Mouse (Mus musculus) limb, embryonic 14.5 days (tissue): ENCODE data around the gene Mfsd2a. TPM values are rescaled to one million over a fixed set of nuclear protein-coding genes. Genes with fewer than 3 reads are reported as not detected.
A peak's percentile ranks its signal among the peaks of the same experiment; 100 is the strongest.

Experiments
- ATAC-seq: fragments of 200-750 bp; cut with Nextera tagmentation; 2 replicates; pipeline ENCODE4 v1.8.0; 2017; ENCODE audit warnings: low read depth, moderate number of reproducible peaks, moderate TSS enrichment; ENCODE audit not compliant: low FRiP score
- DNase-seq: peaks from one replicate; pipeline ENCODE4 v3.0.0-alpha.2; 2015; ENCODE audit warnings: low spot score
- H3K27ac ChIP-seq: fragments of 300-500 bp; sonication (generic); replicated peaks from 2 replicates; pipeline ENCODE4 v1.5.1; 2014; ENCODE audit warnings: low read depth, mild to moderate bottlenecking, low read length, moderate library complexity, mixed read lengths
- H3K27me3 ChIP-seq: fragments of 300-500 bp; sonication (generic); 2 replicates; pipeline ENCODE4 v1.6.1; 2014; ENCODE audit warnings: low read length, mixed read lengths; ENCODE audit not compliant: control insufficient read depth, insufficient read depth
- H3K36me3 ChIP-seq: fragments of 300-500 bp; sonication (generic); 2 replicates; pipeline ENCODE4 v1.6.1; 2014; ENCODE audit warnings: mild to moderate bottlenecking, low read length, moderate library complexity, mixed read lengths; ENCODE audit not compliant: control insufficient read depth, insufficient read depth
- H3K4me1 ChIP-seq: fragments of 300-500 bp; sonication (generic); 2 replicates; pipeline ENCODE4 v1.6.1; 2014; ENCODE audit warnings: antibody characterized with exemption, low read length, mixed read lengths; ENCODE audit not compliant: control insufficient read depth, insufficient read depth
- H3K4me2 ChIP-seq: fragments of 300-500 bp; sonication (generic); replicated peaks from 2 replicates; pipeline ENCODE4 v1.6.1; 2014; ENCODE audit warnings: low read depth, mild to moderate bottlenecking, low read length, moderate library complexity; ENCODE audit not compliant: severe bottlenecking
- H3K4me3 ChIP-seq: fragments of 300-500 bp; sonication (generic); replicated peaks from 2 replicates; pipeline ENCODE4 v1.5.1; 2014; ENCODE audit warnings: low read length
- H3K9ac ChIP-seq: fragments of 300-500 bp; sonication (generic); 2 replicates; pipeline ENCODE4 v1.6.1; 2014; ENCODE audit warnings: mild to moderate bottlenecking, low read depth, low read length, moderate library complexity; ENCODE audit not compliant: severe bottlenecking
- H3K9me3 ChIP-seq: fragments of 300-500 bp; sonication (generic); 2 replicates; pipeline ENCODE4 v1.6.1; 2016; ENCODE audit warnings: low read length; ENCODE audit not compliant: control insufficient read depth
- POLR2A ChIP-seq: fragments of 200-500 bp; IDR thresholded peaks from 2 replicates; pipeline ENCODE4 v1.8.0; 2012; ENCODE audit warnings: inconsistent platforms, mild to moderate bottlenecking, moderate library complexity, borderline replicate concordance; ENCODE audit not compliant: insufficient read depth, insufficient read length; ENCODE audit errors: extremely low read depth
- WGBS: fragments of 180-500 bp; shearing (Covaris S2); extraction: QIAGEN DNeasy Blood & Tissue Kit; methylation state at CpG from one replicate; pipeline ENCODE4 v1.1.7; 2014; 5-methylcytosine and 5-hydroxymethylcytosine counted together
- polyA plus RNA-seq, 2 experiments: library from polyadenylated mRNA; depleted of rRNA in 1 of 2; stranded (reverse) in 1 of 2; unstranded in 1 of 2; fragments of >200 nt; fragmentation: Nextera tagmentation in 1 of 2; extraction: Ambion mirVana in 1 of 2; gene quantifications; 2 replicates each; pipeline versions ENCODE4 v1.2.1 to v1.2.3; 2012 to 2014

The Mfsd2a gene
- polyA plus RNA-seq, 2 experiments, result 9.3 to 13.1 TPM

GRCm38 (mm10) chr4:122998537-122999262 is 37.7 kb upstream of the Mfsd2a start:
- DNase-seq, result peak; percentile 59
- peaks cover 13% of the 10 kb centered on the region for H3K4me1 ChIP-seq

GRCm38 (mm10) chr4:122996618-122997381 is 35.8 kb upstream of the Mfsd2a start:
- 2% methylated on average over 37 of the region's 47 CpGs for WGBS
- H3K4me1 ChIP-seq, result peaks cover 13% of the 10 kb centered on the region
- DNase-seq (peak; percentile 66), ATAC-seq (peak; percentile 10)
- H3K27me3 ChIP-seq, result no peaks in the 10 kb centered on the region
- H3K4me3 ChIP-seq, result peak overlapping the region; percentile 79
- peak overlapping the region; percentile 75 for H3K27ac ChIP-seq
- H3K9ac ChIP-seq, result peak overlapping the region; percentile 82
- H3K4me2 ChIP-seq, result peak overlapping the region; percentile 97
- H3K36me3 ChIP-seq, result peaks cover 18% of the 10 kb centered on the region
- no peak for TF ChIP-seq POLR2A
- H3K9me3 ChIP-seq, result no peaks in the 10 kb centered on the region

More at GRCm38 (mm10) chr4:122998537-122999262, 37.7 kb upstream of the Mfsd2a start:
- peak overlapping the region; percentile 79 for H3K4me3 ChIP-seq
- H3K27ac ChIP-seq, result no peak overlapping the region
- 18% methylated on average over 12 of the region's 12 CpGs for WGBS
- TF ChIP-seq POLR2A, result no peak
- H3K9me3 ChIP-seq, result no peaks in the 10 kb centered on the region
- H3K27me3 ChIP-seq, result no peaks in the 10 kb centered on the region
- H3K36me3 ChIP-seq, result peaks cover 20% of the 10 kb centered on the region
- peak overlapping the region; percentile 97 for H3K4me2 ChIP-seq
- 0 out of 2 replicates have a peak overlapping the region, but pooled peaks have one; percentile 12 for H3K9ac ChIP-seq
- ATAC-seq, result peak; percentile 47; the same call in 1 of the 2 replicates

- no peaks in the 10 kb centered on the region for H3K9me3 ChIP-seq
- DNase-seq (no peak), ATAC-seq (peak; percentile 3; the same call in 1 of the 2 replicates)
- WGBS, result 0% methylated on average over 24 of the region's 32 CpGs
- peak overlapping the region; percentile 79 for H3K4me3 ChIP-seq
- no peak for TF ChIP-seq POLR2A
- peak overlapping the region; percentile 82 for H3K9ac ChIP-seq
- H3K36me3 ChIP-seq, result peaks cover 12% of the 10 kb centered on the region; the same call in 1 of the 2 replicates
- peak overlapping the region; percentile 97 for H3K4me2 ChIP-seq
- H3K4me1 ChIP-seq, result peaks cover 13% of the 10 kb centered on the region
- no peaks in the 10 kb centered on the region for H3K27me3 ChIP-seq
- H3K27ac ChIP-seq, result peak overlapping the region; percentile 75
Observed at GRCm38 (mm10) chr4:122996221-122996617, 35.2 kb upstream of the Mfsd2a start.

- Histone ChIP-seq H3K27me3 (no peaks in the 10 kb centered on the region), H3K9ac (peak within 1 kb of the TSS; percentile 82), H3K4me3 (peak within 1 kb of the TSS; percentile 79), H3K4me2 (peak within 1 kb of the TSS; percentile 97), H3K4me1 (peaks cover 13% of the 10 kb centered on the region), H3K36me3 (0 out of 2 replicates have a peak, but pooled peaks cover 6% of the 10 kb centered on the region), H3K27ac (peak within 1 kb of the TSS; percentile 75), H3K9me3 (no peaks in the 10 kb centered on the region)
- TF ChIP-seq POLR2A, result no peak
- DNase-seq (peak; percentile 84), ATAC-seq (peak; percentile 71)
- WGBS, result 1% methylated on average over 33 of the region's 69 CpGs
Observed at GRCm38 (mm10) chr4:122995404-122996220, 34.6 kb upstream of the Mfsd2a start, which contains the start of gene Mycl. Gene Mycl (plus strand): TSS chr4:122995652.
